Comparison of ENCODE assay signal across 13 mouse cellular contexts in the genomic region with DNA sequence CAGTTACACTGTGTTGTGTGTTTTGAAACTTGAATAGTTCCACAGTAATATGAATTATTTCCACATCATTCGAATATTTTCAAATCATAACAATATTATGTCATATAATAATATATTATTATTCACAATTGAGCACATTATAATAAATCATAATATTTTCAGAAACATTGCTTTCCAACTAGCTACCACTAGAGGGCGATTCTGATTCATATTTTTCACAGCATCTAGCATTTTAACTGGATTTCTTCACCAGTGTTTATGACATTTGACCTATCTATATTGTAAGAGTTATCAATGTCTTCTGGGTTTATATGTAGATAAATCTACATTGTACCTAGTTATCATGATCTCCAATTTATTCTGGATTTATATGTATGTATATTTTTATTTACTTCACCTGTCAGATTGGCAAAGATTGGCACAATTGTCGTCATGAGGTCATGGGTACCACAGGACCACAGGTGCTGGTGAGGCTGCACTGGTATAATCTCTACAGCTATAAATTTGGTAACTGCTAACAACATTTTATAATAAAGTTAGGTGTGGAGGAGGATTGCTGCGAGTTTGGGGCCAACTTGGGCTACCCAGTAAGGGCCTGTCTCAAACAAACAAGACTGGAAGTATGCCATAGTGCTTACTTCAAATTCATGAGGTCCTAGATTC. TPM values are rescaled to one million over a fixed set of nuclear protein-coding genes. Genes with fewer than 3 reads are reported as not detected.
A peak's percentile ranks its signal among the peaks of the same experiment; 100 is the strongest.
DNase-seq lines count a peak whose midpoint lies in the region; ATAC-seq and TF ChIP-seq lines count a peak whose summit lies in the region.
"Had no signal": no experiment of that assay in that cellular context is flagged by ENCODE, and none has a peak within 500 bp of the region (broad histone marks: within the 10 kb centered on the region; RNA-seq: fewer than 3 reads in every experiment).

No protein-coding gene starts in this region.

- TF ChIP-seq EP300 in stomach, postnatal 0 days (optimal IDR thresholded peaks at IDR 0.05) = no peak

- 48% methylated on average over 4 of the region's 4 CpGs for WGBS in kidney, postnatal 0 days
- 49% methylated on average over 4 of the region's 4 CpGs for WGBS in kidney, embryonic 16.5 days
- WGBS in stomach, postnatal 0 days = 48% methylated on average over 4 of the region's 4 CpGs

- H3K4me3 ChIP-seq in kidney, postnatal 0 days (replicated peaks; ENCODE audit: low read depth, low read length) = no peak overlapping the region
- no peak overlapping the region for H3K4me3 ChIP-seq in kidney, embryonic 16.5 days (ENCODE audit: low read length)
- no peak overlapping the region for H3K4me3 ChIP-seq in stomach, postnatal 0 days (ENCODE audit: low read depth, low read length)
- H3K4me3 ChIP-seq: limb, embryonic 13.5 days had no signal

- peak; percentile 77 for TF ChIP-seq CTCF in kidney, postnatal 0 days (IDR thresholded peaks at IDR 0.05; ENCODE audit: low read depth)
- TF ChIP-seq CTCF in stomach, postnatal 0 days (IDR thresholded peaks at IDR 0.05; ENCODE audit: low read depth) = peak; percentile 80

- no peaks in the 10 kb centered on the region for H3K27me3 ChIP-seq in kidney, postnatal 0 days (ENCODE audit: insufficient read depth, low read length)
- no peaks in the 10 kb centered on the region for H3K27me3 ChIP-seq in kidney, embryonic 16.5 days (ENCODE audit: insufficient read depth, low read length)
- no peaks in the 10 kb centered on the region for H3K27me3 ChIP-seq in stomach, postnatal 0 days (ENCODE audit: control insufficient read depth, insufficient read depth, low read length)
- H3K27me3 ChIP-seq: limb, embryonic 13.5 days had no signal

- no peaks in the 10 kb centered on the region for H3K36me3 ChIP-seq in kidney, postnatal 0 days (ENCODE audit: insufficient read depth, low read length)
- no peaks in the 10 kb centered on the region for H3K36me3 ChIP-seq in kidney, embryonic 16.5 days (ENCODE audit: insufficient read depth, low read length)
- H3K36me3 ChIP-seq in stomach, postnatal 0 days (ENCODE audit: control insufficient read depth, insufficient read depth, low read length) = no peaks in the 10 kb centered on the region
- H3K36me3 ChIP-seq: limb, embryonic 13.5 days had no signal

- H3K9me3 ChIP-seq in kidney, postnatal 0 days (replicated peaks; ENCODE audit: low read length) = no peaks in the 10 kb centered on the region
- no peaks in the 10 kb centered on the region for H3K9me3 ChIP-seq in kidney, embryonic 16.5 days (ENCODE audit: low read length)
- no peaks in the 10 kb centered on the region for H3K9me3 ChIP-seq in stomach, postnatal 0 days (ENCODE audit: control insufficient read depth, low read length)
- H3K9me3 ChIP-seq: limb, embryonic 13.5 days had no signal

- H3K4me2 ChIP-seq in kidney, postnatal 0 days (ENCODE audit: low read length) = no peak overlapping the region
- H3K4me2 ChIP-seq in kidney, embryonic 16.5 days (replicated peaks; ENCODE audit: low read depth, low read length) = no peak overlapping the region
- no peak overlapping the region for H3K4me2 ChIP-seq in stomach, postnatal 0 days (replicated peaks; ENCODE audit: low read depth)
- H3K4me2 ChIP-seq: limb, embryonic 13.5 days had no signal

- no peaks in the 10 kb centered on the region for H3K4me1 ChIP-seq in kidney, postnatal 0 days (replicated peaks; ENCODE audit: insufficient read depth, low read length)
- no peaks in the 10 kb centered on the region for H3K4me1 ChIP-seq in kidney, embryonic 16.5 days (ENCODE audit: insufficient read depth, low read length)
- H3K4me1 ChIP-seq in stomach, postnatal 0 days (replicated peaks; ENCODE audit: control insufficient read depth, insufficient read depth) = no peaks in the 10 kb centered on the region
- H3K4me1 ChIP-seq: limb, embryonic 13.5 days had no signal

- DNase-seq in embryo, embryonic 10.5 days (ENCODE audit: low spot score) = peak; percentile 38
- DNase-seq in embryo, embryonic 9.5 days (ENCODE audit: extremely low spot score) = no peak
- peak; percentile 43 for DNase-seq in kidney, postnatal 0 days (ENCODE audit: low spot score)
- DNase-seq in thymus, postnatal 25 days = peak; percentile 10
- DNase-seq in thymus, postnatal 14 days = no peak
- no peak for DNase-seq in stomach, postnatal 0 days (ENCODE audit: low spot score)
- DNase-seq in adrenal gland, adult 18-20 months (ENCODE audit: low spot score in 2 of 2) = no peak
- DNase-seq: cerebellum, adult 8-10 months; gastrocnemius, postnatal 36 days; heart, postnatal 4 days had no signal

- no peak for ATAC-seq in kidney, postnatal 0 days (replicated peaks; ENCODE audit: low FRiP score, low read depth)
- no peak for ATAC-seq in kidney, embryonic 16.5 days (ENCODE audit: low FRiP score, low TSS enrichment)
- no peak for ATAC-seq in stomach, postnatal 0 days (ENCODE audit: low FRiP score, low TSS enrichment)

- H3K9ac ChIP-seq in kidney, postnatal 0 days (ENCODE audit: low read depth, low read length) = no peak overlapping the region
- no peak overlapping the region for H3K9ac ChIP-seq in kidney, embryonic 16.5 days (replicated peaks; ENCODE audit: low read length)
- no peak overlapping the region for H3K9ac ChIP-seq in stomach, postnatal 0 days (ENCODE audit: low read length)
- H3K9ac ChIP-seq: limb, embryonic 13.5 days had no signal

- H3K27ac ChIP-seq in kidney, postnatal 0 days = no peak overlapping the region
- no peak overlapping the region for H3K27ac ChIP-seq in kidney, embryonic 16.5 days (ENCODE audit: low read length)
- no peak overlapping the region for H3K27ac ChIP-seq in stomach, postnatal 0 days (replicated peaks)
- H3K27ac ChIP-seq: limb, embryonic 13.5 days had no signal

RNA-seq across cellular contexts. Expression of gene Bcat1, which starts 12.6 kb away (rescaled TPM):
- 5.8 TPM in 2 replicates for polyA plus RNA-seq in kidney, postnatal 0 days (2015; fragmentation: Nextera tagmentation; extraction: Ambion mirVana)
- polyA plus RNA-seq in kidney, embryonic 16.5 days (2015; fragmentation: Nextera tagmentation; extraction: Ambion mirVana) = 7.1 and 9.2 TPM in 2 replicates
- 6.3 and 7.4 TPM in 2 replicates for polyA plus RNA-seq in stomach, postnatal 0 days (2015; fragmentation: Nextera tagmentation; extraction: Ambion mirVana)
- total RNA-seq in adrenal gland, adult 18-20 months (2021) = 10 to 100 TPM; 20.2 to 36.8 TPM

RNA-seq across cellular contexts. Expression of gene Lrmp, which starts 26.9 kb away (rescaled TPM):
- polyA plus RNA-seq in kidney, postnatal 0 days (2015; fragmentation: Nextera tagmentation; extraction: Ambion mirVana) = 0.87 and 1.0 TPM in 2 replicates
- polyA plus RNA-seq in kidney, embryonic 16.5 days (2015; fragmentation: Nextera tagmentation; extraction: Ambion mirVana) = 1.2 and 1.8 TPM in 2 replicates
- 15.2 and 17.6 TPM in 2 replicates for polyA plus RNA-seq in stomach, postnatal 0 days (2015; fragmentation: Nextera tagmentation; extraction: Ambion mirVana)
- total RNA-seq in adrenal gland, adult 18-20 months (2021) = 1 to 10 TPM; 2.7 to 2.8 TPM
- polyA plus RNA-seq: C2C12 had no signal

Comparison
In these comparisons a context has a peak if more than half of its experiments do, and no peak if none do; other contexts are left out.
1. DNase-seq: peak in embryo, embryonic 10.5 days (single experiment), kidney, postnatal 0 days (single experiment) and thymus, postnatal 25 days (single experiment); none in embryo, embryonic 9.5 days (single experiment), thymus, postnatal 14 days (single experiment), stomach, postnatal 0 days (single experiment) and adrenal gland, adult 18-20 months (0 of 2).